Mouse (Mus musculus): ENCODE measurements around the gene Gm45208.

The Gm45208 gene

DNA sequence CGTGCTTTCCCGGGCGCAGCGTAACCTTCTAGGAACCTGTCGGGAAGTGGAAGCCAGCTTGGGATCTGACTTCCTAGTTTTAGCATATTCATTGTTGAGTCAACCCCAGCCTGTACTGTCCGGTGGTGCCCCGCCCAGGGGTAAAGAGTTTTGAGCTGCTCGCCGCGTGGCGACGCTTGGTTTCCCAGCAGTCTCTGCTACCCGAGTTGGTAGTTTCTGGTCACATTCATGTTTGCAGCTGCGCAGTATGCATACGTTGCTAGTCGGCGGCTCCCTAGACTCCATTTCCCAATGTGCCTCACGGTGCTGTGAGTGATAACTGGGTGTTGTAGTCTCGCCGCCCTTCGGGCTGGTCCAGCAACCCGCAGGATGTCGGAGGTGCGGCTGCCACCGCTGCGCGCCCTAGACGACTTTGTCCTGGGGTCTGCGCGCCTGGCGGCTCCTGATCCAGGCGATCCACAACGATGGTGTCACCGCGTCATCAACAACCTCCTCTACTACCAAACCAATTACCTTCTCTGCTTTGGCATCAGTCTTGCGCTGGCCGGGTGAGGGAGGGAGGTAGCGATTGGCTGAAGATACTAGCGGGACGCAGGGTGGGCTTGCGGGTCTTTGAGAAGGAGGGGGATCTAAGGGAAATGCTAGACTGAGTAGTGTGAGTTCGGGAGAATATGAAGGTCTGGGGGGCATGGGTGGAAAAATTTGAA, 6.3 kb downstream of the Gm45208 start, which contains the start of gene Praf2:
Gene Praf2, plus strand, starts transcription at position 225 of the 707 bp plus-strand sequence.
- DNase-seq, result peak; percentile 82 to 83

DNA sequence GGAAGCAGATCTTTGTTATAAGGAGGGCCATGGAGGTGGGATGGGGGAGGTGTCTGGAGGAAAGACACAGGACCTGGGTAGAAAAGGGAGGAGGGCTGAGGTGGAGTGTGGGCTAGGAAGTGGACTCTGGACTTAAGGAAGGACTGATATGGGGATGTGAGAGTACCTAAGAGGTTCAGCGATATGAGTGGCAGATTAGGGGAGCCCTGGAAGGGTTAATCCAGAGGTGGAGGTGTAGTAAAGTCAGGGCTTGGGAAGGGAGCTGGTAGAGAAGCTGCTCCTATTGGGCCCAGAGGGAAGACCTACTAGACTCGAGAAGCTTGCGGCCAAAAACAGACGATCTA, 6.8 kb downstream of the Gm45208 start:
- no peak for DNase-seq

DNA sequence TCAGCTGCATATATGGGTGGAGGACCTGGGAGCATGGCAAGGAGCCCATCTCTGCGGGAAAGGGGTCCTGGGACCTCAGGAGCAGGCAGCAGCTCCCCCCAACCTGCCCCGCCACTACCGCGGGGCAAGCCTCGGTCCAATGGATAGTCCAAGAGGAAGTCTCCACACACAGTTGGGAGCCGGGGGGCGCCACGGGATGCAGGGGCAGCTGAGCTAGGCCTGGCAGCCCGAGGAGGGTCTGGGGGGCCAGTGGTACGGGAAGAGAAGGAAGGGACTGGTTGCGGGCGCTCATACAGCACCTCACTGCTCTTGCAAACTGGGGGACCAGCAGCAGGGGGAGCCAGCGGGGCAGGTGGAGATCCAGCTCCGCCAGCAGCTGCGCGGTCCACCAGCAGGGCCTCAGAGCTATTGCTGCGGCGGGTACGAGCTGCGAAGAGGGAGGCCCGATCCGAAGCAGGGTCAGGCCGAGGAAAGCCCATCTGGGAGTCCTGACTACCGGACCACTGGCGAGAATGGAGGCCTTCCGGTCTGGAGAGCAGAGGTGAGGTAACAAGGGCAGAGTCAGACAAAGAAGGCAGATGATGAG, 11.6 kb downstream of the Gm45208 start:
- peak; percentile 46 to 69 for DNase-seq

DNA sequence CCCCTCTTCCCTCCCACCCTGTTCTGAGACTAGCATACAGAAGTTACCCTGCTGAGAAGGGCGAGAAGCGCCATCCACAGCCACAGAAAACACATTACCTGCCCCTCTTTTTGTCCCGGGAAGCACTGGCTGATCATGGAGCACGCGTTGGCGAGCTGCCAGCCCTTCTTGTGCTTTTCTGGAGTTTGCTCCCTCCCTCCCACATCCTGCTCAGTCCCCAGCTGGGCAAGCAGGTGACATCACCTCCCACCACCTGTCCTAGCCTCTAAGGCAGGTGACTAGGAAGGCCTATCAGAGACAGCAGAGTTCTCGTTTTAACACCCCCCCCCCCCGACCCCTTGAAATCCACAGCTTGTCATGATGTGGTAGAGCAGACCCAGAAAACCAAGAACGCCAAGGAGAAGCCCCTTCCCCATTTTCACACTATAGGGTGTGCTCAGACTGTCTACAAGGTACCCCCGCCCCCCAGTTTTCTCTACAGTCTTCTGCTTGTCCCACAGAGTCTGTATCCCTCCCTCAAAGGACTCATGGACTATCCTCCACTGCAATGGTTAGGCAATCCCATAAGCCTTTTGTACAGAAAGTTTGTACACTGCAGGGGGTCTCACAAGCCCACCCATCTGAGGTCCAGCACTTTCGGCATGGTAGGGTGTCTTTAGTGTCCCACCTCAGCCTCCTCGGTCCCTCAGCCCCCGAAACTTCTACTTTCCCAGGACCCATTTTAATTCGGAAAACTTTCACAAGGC, 17.5 kb downstream of the Gm45208 start:
- DNase-seq, result peak; percentile 63 to 78

DNA sequence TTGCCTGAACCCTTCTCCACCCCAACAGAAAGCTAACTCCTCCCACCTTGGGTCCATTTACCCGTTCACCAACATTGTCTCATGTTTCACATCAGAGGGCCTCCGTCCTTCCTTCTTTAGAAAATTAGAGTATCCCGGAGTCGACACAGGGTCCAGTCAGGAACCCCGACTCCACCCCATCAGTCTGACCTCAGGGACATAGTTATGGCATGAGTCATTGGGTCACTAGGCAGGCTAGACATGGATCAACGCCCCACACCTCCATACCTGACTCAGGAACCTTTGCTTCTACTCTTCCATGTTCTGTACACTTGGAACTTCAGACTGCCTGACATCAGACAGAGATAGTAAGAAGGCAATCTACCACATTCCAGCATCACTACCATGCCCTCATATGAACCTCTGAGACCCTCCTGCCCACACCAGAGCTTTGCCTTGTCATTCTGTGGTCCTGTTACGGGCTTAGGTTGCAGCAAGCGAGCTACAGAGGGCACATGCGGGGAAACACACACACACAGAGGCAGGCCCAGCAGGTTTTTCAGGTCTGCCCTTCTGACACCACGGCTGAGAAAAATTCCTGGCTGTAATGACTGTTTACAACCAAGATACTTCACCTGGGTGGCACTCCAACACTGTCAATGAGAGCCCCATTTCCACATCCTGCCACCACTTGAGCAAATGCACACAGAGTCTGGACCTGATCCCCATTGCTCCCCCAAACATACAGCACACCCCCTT, 18.2 kb downstream of the Gm45208 start:
- DNase-seq, result peak; percentile 26 to 35

DNA sequence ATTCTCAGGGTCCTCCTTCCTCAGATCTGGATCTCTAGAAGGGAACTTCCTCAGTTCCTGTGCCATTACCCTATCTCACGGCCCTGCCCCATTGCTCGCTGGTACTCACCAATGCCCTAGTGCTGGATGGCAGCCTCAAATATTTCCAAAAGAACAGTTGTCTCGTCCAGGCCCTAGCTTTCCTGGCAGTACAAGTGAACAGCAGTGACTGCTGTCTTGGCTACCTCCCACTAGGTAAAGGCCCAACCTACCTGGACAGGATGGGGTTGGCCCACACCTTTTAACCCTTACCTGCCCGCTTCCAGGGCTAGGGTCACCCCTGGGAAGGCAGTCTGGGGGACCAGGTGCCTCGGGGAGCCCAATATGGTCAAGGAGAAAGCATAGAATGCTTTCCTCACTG, 19.1 kb downstream of the Gm45208 start:
- DNase-seq, result no peak

DNA sequence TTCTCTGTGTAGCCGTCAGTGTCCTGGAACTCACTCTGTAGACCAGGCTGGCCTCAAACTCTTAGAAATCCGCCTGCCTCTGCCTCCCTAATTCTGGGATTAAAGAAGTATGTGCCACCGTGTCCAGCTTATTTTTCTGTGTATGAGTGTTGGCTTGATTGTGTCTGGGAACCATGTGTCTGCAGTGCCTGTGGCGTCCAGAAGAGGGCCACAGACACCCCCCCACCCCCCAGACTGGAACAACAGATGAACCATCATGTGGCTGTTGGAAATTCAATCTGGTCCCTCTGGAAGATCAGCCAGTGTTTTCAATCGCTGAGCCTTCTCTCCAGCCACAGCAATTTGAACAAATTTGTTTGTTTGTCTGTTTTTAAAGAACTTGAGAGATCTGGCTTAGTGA, 21.4 kb downstream of the Gm45208 start:
- DNase-seq, result no peak

DNA sequence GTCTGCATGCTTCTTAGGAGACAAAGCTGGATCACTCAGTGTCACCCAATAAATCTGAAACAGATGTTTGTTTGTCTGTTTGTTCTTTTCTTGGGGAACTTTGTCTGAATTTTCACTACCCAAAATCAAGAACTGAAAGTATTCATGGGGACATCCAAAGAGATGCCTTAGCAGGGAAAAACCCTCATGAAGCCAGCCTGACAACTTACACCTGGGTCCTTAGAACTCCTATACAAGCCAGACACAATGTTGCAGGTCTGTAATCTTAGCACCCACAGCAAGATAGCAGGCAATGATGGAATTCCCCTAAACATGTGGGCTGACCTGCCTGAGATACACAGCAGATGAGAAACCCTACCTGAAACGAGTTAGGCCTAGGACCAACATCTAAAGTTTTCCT, 22.9 kb downstream of the Gm45208 start:
- no peak for DNase-seq

DNA sequence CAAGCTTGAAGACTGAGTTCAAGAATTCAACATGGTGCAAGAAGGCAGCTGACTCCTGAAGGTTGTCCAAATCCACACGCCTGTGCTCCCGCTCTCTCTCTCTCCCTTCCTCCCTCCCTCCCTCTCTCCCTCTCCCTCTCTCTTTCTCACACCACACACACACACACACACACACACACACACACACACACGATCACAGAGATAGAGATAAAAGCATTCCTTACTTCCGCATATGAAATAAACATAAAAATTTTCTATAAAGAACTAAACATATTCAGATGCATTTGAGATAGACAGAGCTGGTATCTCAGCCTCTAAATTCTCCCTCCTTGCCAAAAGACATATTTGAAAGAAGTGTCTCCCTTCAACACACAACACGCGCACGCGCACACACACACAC, 23.4 kb downstream of the Gm45208 start:
- no peak for DNase-seq

DNA sequence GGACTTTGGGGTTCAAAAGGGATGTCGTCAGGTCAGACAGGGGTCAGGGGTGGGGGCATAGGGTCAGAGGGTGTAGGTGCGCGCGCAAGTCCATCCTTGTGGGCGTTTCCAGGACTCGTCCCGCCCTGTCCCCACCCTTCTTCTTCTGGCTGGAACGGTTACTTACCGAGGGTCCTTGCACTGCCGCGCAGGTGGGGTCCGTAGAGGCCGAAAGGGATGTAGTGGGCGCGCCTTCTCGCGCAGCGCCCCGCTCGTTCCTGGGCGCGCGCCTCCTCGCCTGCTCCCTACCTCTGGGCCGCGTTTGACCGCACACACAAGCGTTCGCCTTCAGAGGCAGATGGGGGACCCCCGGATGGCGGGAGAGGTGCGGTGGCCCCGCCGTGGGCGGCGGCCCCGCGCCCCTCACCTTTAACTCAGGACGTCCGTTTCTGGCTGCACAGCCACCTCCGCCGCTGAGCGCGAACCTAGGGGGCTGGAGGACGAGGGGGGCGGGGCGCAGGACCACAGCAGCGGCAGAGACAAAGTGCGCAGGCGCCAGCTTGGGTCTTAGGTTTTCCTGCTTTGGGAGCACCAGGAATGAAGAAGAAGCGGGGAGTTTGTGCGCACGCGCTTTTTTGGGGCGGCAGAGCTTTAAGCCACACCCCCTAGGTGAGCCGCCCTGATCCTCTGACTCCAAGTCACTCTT, 28.5 kb downstream of the Gm45208 start, which contains the start of gene Ccdc120:
Gene Ccdc120, minus strand, starts transcription at position 474 of the 685 bp plus-strand sequence.
- DNase-seq, result peak; percentile 70 to 74

DNA sequence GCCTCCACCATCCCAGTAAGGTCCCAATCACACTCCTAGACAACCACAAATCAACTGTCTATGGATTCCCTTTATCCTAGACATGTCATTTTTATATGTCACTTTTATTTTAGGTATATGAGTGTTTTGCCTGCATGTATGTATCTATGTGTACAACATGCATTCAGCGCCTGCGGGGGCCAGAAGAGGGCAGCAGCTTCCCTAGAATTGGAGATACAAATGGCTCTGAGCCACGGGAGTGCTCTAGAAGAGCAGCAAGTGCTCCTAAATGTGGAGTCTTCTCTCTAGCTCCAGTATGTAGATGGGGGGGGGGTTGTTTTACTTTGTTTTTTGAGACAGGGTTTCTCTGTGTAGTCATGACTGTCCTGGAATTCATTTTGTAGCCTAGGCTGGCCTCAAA, 31.6 kb downstream of the Gm45208 start:
- peak in 1 of 2 experiments; percentile 25 for DNase-seq

DNA sequence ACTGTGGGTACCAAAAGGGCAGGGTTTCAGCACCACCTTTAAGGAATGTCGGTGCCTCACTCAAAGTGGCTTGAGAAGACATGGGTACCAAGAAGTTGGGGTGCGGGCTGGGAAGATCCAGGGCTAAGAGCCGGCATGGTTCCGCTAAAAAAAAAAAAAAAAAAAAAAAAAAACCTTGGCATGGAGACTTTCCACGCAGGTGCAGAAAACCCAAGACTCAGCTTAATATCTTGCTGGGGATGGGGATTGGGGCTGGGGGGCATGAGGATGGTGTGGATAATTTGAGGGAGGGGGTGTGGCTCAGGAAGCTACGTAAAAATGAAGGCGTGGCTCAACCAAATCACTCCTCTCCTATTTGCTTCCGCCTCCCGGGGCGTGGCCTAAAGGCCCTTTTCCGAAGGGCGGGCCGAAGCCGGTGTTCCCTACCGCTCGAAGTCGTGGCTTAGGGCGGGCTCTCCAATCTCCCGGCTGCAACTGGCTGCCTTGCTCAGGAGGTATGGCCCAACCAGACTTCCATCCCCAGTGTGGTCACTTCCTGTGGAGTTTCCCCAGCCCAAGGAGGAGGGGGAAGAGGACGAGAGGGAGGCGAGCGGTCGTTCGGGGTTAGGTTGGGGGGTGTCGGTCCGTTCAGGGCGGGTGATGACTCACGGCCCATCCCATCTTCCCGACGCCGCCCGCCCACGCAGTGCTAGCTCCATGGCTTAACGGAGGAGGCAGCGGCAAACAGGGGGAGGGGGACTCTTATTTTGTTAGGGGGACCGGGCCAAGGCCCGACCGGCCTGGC, 40.3 kb downstream of the Gm45208 start, which contains the start of gene Tfe3:
Gene Tfe3, plus strand, starts transcription at position 424 of the 784 bp plus-strand sequence.
- DNase-seq, result peak; percentile 94 to 96

DNA sequence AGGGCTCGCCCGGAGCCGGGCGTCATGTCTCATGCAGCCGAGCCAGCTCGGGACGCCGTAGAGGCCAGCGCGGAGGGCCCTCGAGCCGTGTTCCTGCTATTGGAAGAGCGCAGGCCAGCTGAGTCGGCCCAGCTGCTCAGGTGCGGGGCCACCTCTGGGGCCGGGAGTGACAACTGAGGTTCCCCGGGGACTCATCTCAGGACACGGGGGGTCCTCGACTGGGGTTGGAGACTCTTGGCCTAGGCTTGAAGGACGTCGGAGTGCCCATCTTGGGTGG, 40.8 kb downstream of the Gm45208 start:
- DNase-seq, result no peak

DNA sequence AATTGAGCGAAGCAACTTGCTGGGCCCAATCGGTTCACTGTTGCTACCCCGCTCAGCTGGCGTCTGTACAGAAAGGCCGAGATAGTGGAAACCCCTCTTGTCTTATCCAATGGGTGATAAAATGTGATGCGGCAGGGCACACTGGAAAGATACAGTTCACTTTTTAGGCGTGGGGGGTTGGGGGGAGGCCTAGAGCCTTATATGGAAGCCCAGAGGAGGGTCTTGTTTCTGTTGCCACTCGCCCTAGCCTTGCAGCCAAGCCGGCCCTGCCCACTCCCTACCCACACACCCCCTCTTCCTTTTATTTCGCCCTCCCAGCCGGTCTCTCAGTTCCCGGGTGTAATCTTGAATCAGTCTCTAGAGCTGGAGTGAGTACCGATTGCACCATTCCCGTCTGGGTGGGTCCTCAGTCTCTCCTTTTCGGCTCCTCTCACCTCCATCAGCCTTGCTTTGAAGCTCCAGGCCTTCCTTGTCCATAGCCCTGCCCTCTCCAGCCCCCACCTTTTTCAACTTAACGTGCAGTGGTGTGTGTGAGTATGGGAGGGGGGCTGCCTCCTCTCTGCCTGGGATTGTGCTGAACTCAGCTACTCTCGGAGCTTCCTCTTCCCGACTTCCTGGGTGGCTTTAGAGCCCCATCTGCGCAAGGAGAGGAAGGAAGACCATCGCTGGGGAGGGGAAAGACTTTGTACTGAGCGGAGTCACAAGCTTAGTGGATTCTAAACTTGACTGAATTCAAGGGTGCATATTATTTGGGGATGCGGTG, 41.8 kb downstream of the Gm45208 start:
- DNase-seq, result peak; percentile 11 to 18

DNA sequence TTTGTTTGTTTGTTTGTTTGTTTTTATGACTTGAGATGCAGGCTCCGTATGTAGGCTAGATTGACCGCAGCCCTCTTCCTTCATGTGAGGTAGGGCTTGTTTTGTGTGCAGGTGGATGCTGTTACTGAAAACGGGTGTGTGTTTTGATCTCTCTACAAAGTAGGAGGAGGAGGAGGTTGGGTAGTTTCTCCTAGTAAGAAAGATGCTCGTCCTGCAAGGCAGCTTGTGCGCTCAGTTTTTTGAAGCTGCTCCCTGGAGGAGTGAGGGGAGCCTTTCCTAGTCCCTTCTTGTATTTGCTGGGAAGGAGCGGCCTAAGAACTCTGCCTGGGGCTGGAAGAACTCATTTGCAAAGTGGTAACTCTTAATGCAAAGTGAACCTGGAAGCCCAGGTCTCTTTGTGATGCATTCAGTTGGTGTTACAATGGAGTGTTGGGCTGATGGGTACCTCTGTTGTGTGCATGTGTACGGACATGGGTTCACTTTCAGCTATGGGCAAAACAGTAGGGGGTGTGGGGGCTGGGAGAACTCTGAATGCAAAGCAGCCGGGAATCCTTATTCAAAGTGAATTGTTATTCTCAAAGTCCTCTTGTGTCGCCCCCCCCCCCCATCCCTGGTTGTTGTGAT, 42.7 kb downstream of the Gm45208 start:
- DNase-seq, result no peak

DNA sequence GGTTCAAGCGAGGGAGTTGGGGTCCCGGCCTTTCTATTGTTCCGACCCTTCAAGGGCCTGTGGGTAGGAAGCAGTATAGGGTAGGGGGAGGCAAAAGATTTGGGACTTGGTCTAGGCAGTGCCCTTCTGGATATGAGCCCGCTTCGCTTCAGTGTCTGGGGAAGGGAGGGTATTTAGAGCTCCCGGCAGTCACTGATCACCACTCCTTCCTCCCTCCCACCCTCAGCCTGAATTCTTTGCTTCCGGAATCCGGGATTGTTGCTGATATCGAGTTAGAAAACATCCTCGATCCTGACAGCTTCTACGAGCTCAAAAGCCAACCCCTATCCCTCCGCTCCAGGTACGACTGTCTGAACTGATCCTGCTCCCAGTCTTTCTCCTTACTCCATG, 43.2 kb downstream of the Gm45208 start:
- DNase-seq, result no peak

DNA sequence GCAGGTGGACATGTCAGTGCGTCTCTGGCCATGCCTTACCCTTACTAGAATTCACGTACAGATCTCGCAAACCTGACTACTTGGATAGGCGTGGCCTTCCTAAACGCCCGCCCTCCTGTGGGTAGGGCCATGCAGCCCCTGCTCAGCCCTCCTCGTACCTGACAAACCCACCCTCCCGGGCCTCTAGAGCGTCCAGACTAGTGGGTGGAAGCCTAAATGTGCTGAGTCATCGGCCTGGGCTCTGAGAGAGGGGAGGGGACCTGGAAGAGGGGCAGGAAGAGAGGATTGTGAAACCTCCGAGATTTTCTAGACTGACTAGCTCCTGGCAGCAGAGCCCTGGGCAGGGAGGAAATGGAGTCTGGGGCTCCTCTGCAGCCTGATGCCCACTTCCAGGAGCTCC, 43.7 kb downstream of the Gm45208 start:
- DNase-seq, result peak in 1 of 2 experiments; percentile 33

DNA sequence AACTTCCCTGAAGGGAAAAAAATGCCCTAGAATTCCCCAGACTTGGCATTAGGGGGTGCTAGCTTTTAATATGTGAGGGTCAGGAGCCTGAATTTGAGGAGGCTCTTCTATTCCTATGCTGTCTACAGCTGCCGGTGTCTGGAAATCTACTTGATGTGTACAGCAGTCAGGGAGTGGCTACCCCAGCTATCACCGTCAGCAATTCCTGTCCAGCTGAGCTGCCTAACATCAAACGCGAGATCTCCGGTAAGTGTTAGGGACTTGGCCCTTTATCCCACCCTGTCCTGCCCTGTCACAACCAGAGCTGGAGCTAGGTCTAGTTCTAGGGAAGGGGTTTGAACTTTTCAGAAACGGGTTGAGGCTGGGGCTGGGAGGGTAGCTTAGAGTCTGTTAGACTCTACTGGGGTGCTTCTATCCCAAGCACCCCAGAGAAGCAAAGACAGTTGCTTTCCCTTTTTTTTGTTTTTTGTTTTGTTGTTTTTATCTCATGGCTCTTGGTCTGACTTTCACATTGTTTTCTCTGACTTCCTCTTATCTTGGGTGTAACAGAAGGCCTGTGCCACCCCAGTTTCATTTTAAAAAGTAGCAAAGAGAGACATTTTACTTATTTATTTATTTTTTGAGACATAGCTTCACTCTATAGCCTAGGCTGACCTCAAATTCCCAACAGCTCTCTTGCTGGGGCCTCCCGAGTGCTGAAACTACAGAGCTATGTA, 47.4 kb downstream of the Gm45208 start:
- DNase-seq, result no peak

DNA sequence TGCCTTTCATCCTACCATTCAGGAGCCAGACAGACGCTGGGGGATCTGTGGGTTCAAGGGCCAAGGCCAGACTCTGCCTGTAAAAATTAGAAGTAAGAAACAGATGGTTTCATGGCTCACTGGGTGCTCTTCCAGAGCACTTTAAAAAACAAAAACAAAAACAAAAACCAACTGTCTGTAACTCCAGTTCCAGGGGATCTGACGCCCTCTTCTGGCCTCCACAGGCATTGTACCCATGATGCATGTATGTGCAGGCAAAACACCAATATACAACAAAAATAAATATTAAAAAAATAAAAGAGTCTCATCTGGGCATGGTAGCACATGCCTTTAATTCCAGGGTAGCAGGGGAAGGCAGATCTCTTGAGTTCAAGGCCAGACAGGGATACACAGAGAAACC, 50.7 kb downstream of the Gm45208 start:
- no peak for DNase-seq

All from kidney, adult 8-10 months (tissue).